Mouse (Mus musculus) embryo, embryonic 11 days (tissue): ENCODE measurements around the gene Itga2b.

Experiments
- DNase-seq: peaks from one replicate; pipeline ENCODE4 v3.0.0-alpha.2; 2015

Itga2b gene

GRCm38 (mm10) chr11:102455740-102456396 is 14.1 kb downstream of the Itga2b start:
- DNase-seq = peak; percentile 95

GRCm38 (mm10) chr11:102453131-102453530 is 16.8 kb downstream of the Itga2b start:
- DNase-seq = peak; percentile 20

GRCm38 (mm10) chr11:102449043-102450008 is 20.6 kb downstream of the Itga2b start:
- no peak for DNase-seq

GRCm38 (mm10) chr11:102448327-102448726 is 21.6 kb downstream of the Itga2b start:
- DNase-seq = no peak

- peak; percentile 89 for DNase-seq
Observed at GRCm38 (mm10) chr11:102447497-102447896, 22.4 kb downstream of the Itga2b start, which contains the start of gene Fam171a2. Gene Fam171a2 (minus strand): TSS chr11:102447682.

- DNase-seq = peak; percentile 75
Observed at GRCm38 (mm10) chr11:102446581-102447461, 23.1 kb downstream of the Itga2b start.

GRCm38 (mm10) chr11:102445891-102446361 is 24.0 kb downstream of the Itga2b start:
- no peak for DNase-seq

GRCm38 (mm10) chr11:102445264-102445890 is 24.5 kb downstream of the Itga2b start:
- peak; percentile 23 for DNase-seq

GRCm38 (mm10) chr11:102444781-102445180 is 25.1 kb downstream of the Itga2b start:
- peak; percentile 47 for DNase-seq

- DNase-seq = no peak
Observed at GRCm38 (mm10) chr11:102444321-102444720, 25.6 kb downstream of the Itga2b start.

GRCm38 (mm10) chr11:102443740-102444139 is 26.2 kb downstream of the Itga2b start:
- no peak for DNase-seq

- DNase-seq = no peak
Observed at GRCm38 (mm10) chr11:102442089-102442488, 27.8 kb downstream of the Itga2b start.

- no peak for DNase-seq
Observed at GRCm38 (mm10) chr11:102441434-102441833, 28.5 kb downstream of the Itga2b start.

GRCm38 (mm10) chr11:102440255-102440654 is 29.7 kb downstream of the Itga2b start:
- no peak for DNase-seq

GRCm38 (mm10) chr11:102439093-102440082 is 30.5 kb downstream of the Itga2b start:
- no peak for DNase-seq

- DNase-seq = peak; percentile 90
Observed at GRCm38 (mm10) chr11:102438212-102439092, 31.5 kb downstream of the Itga2b start.

GRCm38 (mm10) chr11:102437120-102438061 is 32.5 kb downstream of the Itga2b start:
- peak; percentile 83 for DNase-seq

GRCm38 (mm10) chr11:102436471-102436790 is 33.5 kb downstream of the Itga2b start:
- no peak for DNase-seq
